Mouse (Mus musculus): ENCODE measurements around the gene Gm49721.
"Not testable (repeated sequence)": the region's sequence is repeated elsewhere in the genome, so short reads cannot be mapped to it uniquely, and the experiment has no call there.

- TF ChIP-seq POLR2A (IDR thresholded peaks at IDR 0.05; ENCODE audit: extremely low read depth, insufficient read depth, low read length); CTCF (IDR thresholded peaks at IDR 0.05; ENCODE audit: low read depth, low read length): not testable (repeated sequence)
Measured at GRCm38 (mm10) chr17:6962339-6962738, 16.4 kb upstream of the Gm49721 start.

Measured in liver, adult 2 months (tissue).